Mouse (Mus musculus) adrenal gland, postnatal 25 days (tissue): ENCODE results near the gene Clstn1. TPM values are rescaled to one million over a fixed set of nuclear protein-coding genes. Genes with fewer than 3 reads are reported as not detected.

ENCODE experiments used
- DNase-seq: peaks from one replicate; pipeline ENCODE4 v3.0.0; 2021; ENCODE audit warnings: mixed read lengths
- total RNA-seq: library from RNA; stranded (reverse); gene quantifications from 2 replicates; pipeline ENCODE4 v1.2.3, GENCODE M21; 2021

Clstn1 gene
- total RNA-seq, 1 experiment from 2014 or later: 83.9 TPM

DNA sequence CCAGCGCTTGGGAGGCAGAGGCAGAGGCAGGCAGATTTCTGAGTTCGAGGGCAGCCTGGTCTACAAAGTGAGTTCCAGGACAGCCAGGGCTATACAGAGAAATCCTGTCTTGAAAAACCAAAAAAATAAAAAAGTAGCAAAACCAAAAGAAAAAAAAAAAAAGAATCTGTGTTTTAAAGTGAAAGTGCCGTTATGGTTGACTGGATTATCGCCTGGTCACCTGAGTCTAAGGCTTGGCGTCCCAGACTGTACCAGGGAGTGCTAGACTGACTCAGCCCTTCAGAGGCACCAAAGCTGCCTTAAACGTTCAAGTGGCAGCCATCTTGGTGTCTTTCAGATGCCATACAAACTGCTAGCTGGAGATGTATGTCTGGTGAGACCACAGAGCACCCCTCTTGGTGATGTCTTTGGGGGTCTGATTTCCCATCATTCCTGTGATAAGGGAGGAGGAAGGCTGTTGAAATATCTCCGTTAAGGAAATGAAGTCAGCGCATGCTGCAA is 49.7 kb downstream of the Clstn1 start:
- DNase-seq: no peak

DNA sequence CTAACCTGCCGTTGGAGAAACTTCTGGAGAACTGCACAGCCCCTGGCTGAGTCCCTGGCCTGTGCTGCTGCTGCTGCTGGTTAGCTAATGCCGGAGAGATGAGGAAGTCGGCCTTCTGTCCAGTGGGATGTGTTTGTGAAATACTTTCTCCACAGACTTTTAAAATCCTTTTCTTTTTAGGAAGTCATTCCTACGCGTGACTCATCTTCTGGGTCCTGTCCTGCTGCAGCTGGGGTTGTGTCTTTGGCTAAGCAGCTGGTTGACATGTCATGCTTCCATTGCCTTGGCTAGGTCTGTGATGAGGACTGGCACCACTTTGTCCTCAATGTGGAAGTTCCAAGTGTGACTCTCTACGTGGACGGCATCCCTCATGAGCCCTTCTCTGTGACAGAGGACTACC is 51.7 kb downstream of the Clstn1 start:
- DNase-seq: no peak

DNA sequence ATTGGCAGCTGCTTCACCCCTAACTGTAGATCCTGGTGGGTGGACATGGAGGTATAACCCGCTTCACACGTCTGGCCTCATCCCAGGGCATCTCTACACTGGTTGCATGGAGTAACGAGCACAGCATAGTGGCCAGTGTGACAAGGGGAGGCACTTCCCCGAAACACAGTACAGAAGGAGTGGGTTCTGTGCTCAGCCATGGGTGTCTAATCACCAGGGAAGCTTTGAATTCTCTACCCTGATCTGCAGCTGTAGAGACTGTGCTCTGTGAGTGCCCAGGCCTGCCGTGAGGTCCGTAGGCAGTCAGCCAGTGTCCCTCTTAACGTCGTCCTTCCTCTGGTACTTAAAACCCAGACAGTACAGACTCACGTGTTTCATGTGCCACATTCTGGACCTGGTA is 54.6 kb downstream of the Clstn1 start:
- no peak for DNase-seq

DNA sequence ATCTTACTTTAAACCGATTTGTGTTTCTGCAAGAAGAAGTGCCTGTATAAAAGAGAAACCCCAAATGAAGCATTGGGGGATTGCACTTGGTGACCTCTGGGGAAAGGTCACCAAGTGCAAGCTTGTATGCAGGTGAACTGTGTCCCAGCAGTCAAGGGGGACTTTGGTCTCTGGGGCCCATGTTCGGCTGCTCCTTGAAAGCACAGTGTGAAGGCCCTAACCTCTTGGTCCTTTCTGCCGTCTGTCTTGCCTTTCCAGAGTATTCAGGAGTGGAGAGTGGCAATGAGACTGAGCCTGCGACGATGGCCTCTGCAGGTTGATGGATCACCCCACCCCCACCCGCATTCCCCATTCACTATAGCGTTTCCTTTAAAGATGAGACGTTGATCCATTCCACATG is 55.1 kb downstream of the Clstn1 start:
- no peak for DNase-seq

DNA sequence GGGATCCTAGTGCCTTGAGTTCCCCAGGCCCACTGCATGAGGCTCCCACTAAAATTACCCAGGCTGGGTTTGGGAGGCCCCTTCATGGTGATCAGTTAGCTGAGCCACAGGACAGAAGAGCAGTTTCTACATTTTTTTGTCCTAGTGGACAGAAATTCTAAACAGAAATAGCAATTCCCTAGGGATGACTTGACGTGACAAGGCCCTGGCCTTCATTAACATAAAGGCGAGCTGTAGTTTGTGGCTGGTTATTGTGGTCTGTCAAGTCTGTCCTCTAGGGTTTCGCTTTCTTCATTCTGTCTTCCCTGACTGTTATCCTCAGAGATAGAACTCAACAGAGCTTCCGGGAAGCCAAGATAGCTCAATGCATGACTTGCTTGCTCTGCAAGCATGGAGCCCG is 55.7 kb downstream of the Clstn1 start:
- no peak for DNase-seq

DNA sequence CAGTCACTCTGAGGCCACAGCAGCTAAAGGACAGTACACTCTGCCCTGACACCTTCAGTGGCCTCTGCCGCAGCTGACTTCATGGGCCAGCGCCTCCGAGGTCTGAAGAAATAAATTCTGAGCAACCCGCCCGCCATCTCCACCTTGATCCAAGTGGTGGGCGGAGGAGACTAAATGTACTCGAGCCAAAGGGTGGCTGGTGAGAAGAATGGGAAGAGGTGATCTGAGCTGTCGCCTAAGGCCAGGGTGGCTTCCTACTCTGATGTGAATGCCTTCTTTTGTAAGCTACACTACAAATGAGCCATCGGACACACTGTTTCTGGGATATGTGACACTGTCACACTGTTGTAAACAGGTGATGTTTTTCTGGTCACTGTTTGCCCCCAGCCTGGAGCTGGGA is 59.5 kb downstream of the Clstn1 start:
- DNase-seq: no peak

DNA sequence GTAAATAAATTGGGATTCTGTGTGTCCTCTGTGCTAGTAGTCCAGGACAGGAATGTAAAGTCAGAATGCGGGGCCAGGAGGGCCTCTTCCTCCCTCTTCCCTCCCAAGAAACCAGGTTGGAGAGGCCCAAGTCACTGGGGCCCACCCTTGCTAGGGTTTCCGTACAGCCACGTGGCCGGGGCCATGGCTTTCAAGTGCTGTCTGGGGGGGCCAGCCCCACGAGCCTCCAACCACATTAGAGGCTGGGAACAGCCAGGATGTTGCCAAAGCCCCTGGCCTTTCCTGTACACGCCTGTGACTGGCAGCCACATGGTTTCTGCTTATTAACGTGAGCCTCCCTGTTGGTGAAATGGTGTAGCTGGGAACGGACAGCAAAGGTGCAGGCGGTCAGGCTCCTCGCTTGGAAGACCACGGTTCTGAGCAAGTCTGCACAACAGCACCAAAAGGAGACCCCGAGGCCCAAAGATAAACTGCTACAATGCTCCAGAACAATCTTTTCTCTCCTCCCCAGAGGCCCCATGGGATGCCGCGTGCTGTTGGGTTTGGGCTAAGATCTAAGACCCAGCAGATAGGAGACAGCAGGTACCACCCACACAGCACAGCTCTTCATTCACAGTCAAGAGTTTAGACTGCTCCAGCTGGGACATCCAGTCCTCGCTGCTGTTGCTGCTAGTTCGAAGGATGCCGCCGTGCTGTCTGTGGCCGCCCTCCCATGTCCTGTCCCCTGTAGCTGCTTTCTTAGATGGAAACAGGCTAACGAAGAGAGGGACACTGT is 62.0 kb downstream of the Clstn1 start:
- DNase-seq: no peak

DNA sequence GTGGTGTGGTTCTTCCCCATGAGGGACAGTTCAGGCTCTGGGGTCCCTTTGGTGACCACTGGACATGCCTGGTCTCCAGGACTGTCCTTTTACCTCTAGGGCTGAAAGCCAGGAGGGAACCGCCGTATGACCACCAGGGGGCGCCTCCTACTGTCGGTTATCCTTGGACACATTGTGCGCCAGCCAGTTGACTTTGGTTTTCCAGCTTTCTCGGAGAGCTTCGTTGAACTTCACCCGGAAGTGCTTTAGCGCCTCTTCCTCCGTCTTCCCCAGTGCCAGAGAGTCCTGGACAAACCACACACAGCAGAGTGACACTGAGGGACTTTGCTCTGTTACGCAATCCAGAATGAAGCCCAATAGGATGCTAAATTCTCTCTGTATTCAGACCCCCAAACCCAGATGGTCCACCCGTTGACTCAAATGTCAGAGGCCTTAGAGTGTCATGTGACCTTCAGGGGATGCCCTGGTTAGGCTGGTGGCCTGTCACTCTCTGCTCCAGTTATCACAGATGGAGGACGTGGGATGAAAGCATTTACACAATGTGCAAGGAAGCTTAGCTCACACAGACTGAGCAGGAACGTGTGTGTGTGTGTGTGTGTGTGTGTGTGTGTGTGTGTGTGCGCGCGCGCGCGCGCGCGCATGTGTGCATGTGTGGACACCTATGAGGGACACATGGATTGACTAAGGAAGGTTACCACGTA is 64.4 kb downstream of the Clstn1 start:
- peak; percentile 89 for DNase-seq

DNA sequence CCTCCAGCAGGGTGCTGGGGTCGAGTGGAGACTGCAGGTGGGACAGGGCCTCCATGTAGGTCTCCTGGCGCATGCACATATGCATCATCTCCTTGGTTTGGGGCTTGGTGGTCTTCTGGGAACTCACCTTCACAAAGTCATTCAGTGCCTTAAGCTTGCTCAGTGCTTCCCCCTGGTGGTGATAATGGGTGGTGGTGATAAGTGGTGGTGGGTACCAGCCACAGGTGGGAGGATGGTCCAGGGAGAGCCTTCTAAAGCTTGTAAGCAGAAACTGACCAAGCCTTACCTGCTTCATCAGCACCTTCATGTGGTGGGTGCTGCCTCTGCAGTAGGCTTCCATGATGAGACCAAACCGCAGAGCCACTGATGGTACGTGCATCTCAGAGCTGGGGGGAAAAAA is 68.0 kb downstream of the Clstn1 start:
- peak; percentile 43 for DNase-seq

DNA sequence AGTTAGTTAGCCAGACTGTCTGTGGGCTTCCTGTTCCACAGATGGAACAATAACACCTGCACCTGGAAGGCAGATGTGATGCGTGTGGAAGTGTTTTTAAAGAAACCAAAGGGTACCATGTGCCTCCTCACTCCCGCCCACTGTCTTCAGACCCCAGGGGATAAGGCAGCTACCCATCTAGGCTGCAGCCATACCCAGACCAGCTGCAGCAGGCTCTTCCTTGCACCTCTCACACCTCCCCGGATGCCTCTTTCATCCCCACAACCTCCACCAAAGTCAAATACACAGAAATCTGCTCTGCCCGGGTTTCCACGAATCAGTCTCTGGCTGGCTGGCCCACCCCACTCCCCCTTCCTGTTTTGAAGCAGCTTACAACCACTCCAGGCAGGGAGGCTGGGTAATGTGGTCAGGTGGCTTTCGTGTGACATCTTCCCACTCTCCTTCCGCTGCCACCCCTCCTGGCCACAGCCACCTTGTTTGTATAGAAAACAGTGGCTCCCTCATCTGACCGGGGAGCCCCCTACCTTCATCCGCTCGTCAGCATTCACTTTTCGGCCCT is 71.7 kb downstream of the Clstn1 start:
- no peak for DNase-seq

DNA sequence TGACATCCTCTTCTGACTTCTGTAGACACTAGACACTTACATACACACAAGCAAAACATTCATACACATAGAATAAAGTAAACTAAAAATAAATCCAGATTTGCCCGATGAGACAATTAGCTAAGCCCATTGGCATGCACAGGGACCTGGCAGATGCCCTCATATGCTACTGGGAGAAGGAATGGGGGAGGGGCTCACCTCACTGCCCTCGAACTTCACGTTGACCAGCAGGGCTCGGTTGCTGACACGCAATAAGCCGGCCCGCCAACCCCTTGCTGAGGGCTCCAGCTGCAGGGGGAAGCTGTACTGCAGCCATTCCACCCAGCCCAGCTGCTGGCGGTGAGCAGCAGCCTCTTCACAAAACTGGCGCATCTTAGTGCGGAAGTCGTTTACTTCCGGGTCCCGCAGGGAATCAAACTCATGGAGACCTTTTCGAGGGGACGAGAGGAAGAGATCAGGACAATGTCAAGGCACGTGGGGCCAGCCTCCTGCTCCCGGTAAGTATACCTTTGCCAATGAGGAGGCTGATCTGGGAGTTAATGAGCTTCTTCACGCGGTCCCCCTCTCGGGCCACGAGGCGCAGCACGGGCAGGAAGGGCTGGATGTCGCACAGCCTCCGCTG is 73.3 kb downstream of the Clstn1 start:
- DNase-seq: no peak

DNA sequence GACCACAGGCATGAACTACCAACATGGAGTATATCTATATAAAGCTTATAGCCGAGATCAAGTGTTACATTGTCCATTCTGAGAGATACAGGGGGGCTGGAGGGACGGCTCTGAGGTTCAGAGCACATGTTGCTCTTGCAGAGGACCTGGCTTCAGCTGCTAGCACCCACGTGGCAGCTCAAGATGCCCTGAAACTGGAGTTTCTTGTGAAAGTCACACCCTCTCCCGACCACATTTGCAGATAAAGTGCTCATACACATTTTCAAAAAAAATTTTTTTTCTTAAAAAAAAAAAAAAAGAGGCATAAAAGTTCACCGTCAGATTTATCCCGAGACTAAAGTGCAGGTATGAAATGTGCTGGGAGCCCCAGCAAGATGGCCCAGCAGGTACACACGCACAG is 74.3 kb downstream of the Clstn1 start:
- DNase-seq: no peak

DNA sequence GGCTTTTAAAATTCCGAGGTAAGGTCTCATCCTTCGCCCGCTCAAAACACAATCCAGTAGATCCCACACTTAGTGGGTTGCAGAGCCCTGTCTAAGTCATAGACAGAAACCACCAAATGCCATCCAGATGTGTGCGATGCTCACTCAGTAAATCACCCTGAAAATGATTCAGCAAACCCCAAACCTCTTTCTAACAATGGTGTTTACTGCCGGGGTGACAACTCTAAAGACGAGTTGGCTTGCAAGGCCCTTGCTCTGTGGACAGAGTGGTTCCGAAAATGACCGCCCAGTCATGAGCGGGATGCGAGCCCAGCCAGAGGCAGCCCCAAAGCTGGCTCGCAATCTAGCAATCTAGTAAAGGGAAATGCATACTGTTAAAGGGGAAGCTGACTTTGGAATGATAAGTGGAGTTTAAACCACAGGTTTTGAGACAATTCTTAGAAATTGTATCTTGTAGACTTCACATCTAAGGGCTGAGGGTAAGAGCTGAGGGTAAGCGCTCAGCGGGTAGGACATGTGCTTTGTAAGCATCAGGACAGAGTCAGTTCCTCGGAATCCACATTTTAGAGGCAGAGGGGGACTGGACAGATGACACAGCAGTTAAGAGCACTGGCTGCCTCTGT is 75.8 kb downstream of the Clstn1 start:
- DNase-seq: no peak

DNA sequence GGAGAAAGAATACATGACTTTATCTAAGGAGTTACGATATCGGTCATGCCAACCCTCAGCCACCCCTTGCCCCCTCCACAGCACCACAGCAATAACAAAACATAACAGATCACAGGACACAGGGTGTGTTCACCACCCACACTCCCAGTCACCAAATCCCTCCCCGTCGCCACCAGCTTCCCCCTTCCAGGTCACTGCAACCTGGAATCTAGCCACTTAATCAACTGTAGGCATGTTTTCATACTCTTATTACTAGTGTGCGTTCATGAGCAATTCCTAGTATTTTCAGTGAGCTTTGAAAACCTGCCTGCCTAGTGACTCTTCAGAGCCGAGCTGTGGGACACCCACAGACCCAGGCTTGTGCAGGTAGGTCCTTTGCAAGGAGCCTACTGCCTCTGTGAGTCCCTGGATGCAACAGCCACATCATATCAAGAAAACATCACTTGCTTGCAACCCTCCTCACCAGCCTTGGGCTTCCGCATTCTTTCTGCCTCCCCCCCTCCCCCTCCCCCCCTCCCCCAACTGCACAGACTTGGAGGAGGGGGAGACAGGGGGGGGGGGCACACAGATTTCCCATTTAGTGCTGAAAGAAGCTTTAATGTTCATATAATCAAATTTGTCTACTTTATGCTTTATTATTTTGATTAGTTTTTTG is 77.7 kb downstream of the Clstn1 start:
- no peak for DNase-seq

DNA sequence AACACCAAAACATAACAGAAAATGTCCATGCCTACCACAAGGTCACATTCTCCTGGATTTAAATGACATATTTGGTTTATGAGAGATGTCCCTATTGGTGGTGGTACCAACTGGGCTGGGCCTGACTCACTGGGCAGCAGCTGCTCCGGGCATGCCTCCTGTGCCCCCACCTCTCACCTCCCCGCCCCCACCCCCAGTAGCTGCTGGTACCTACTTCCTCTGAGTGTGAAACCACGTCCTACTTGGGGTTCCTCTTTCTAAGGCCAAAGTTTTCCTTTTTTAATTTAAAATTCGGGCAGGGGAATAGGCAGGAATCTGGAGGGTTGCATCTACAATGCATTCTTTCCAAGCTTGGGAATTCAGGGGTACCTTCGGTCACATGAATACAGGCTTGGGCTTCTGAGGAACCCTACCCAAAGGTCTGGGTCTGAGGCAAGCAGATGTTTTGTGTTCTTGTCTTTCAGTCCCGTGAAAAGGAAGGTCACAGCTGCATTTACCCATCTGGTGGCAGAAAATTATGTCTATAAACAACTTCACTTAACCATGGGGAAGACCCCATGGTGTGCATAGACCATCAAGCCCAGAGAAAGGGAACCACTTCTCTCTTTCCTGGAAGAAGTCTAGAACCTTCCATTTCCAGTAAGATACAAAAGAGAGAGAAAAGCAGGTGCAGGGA is 78.9 kb downstream of the Clstn1 start:
- DNase-seq: no peak

DNA sequence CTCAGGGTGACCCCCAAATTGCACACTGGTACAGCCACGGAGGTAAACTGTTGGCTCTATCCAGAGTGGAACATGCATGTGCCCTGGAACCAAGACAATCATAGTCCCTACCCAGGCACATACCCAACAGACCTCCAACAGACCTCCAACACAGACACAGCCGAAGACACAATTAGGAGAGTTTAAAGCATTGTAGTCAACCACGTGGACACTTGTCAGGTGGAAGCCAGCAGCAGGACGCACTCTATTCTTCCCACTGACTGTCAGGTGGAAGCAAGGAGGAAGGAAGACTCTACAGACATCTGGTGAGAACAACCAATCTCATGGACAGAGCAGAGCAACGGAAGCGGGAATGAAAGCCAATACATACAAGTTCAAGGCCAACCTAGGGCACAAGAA is 79.4 kb downstream of the Clstn1 start:
- no peak for DNase-seq

DNA sequence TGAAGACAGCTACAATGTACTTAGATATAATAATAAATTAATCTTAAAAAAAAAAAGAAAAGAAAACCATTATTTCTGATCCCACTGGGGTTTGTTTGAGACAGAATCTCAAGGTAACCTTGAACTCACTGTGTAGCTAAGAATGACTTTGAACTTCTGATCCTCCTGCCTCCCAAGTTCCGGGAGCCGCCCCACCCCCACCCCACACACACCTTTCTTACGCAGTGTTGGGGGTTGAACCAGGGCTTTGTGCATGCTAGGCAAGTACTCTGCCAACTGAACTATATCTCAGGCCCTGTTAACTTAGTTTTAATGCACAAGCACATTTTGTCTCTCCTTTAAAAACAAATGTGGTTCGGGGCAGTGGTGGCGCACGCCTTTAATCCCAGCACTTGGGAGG is 84.9 kb downstream of the Clstn1 start:
- no peak for DNase-seq

DNA sequence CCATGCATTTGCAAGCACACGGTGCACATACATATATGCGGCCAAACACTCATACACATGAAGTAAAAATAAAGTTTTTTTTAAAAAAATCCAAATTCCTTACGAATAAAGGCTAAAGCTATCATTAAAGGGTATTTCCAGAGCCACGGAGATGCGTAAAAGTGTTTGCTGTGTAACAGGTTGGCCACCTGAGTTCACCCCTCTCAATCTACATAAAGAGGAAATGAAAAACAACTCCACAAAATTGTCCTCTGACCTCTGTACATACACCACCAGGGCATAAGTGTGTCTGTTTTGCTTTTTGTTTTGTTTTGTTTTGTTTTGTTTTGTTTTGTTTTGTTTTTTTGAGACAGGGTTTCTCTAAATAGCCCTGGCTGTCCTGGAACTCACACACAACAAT is 86.5 kb downstream of the Clstn1 start:
- no peak for DNase-seq

DNA sequence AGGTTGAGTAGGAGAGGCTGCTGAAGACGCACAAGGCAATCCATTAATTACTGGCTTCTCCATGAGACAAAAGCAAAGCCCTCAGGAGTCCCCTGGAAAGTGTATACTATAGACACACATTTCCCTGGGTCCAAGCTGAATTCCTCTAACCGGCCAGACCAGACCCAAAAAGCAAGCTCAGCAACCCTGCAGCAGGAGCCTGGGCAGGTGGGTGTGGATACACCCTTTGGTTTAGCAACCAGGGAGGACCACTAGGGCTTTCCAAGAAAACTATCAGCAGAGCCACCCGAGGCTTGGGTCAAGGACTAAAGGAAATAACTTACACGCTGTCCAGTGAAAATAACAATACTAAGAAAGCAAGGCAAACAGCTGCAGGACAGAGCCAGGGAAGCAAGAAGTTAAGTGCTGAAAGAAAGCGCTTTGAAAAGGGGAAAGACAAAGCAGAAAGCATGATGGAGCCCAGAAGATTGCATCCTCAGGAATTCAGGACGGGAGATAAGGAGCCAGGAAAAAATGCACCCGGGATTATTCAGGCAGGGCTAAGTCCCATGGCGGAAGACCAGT is 88.6 kb downstream of the Clstn1 start:
- DNase-seq: no peak

DNA sequence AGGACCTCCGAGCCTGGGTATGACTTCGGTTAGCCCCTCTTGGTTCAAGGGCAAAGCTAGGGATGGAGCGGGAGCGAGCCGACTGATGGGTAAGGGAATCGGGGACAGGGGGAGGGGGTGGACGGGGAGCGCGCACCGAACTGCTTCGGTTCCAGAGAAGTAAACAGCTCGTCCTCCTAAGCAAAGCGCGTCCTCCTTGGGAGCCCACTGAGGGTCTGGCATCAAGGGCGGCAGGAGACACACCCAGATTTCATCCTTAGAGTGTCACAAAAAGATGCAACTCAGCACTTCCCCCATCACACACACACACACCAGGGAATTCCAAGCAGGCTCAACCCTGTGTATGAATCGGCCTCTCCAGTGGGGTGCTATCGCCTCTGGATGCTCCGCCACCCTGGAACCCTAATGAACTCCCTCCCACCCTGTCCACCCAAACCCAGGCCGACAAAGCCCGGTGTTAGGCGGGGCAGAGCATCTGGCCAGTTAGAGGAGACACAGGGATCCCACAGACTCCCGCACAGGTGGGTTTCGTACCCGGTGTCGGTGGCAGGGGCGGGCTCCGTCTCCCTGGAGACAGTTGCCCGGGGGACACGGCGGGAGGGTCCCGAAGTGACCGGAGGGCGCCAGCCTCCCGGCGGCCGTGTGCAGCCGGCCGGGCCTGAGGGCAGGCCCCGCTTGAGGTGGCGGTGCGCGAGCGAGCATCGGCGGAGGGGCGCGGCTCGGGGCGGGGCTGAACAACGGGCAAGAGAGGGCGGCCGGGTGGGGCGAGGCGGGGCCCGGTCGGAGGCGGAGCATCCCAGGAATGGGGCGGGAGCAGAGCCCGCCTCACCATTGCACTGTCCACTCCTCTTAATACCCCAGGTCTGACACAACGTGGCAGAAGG is 89.4 kb downstream of the Clstn1 start:
- peak; percentile 88 for DNase-seq
